Mouse (Mus musculus) mature B cell (primary cell): ENCODE data around the gene Cnnm4.

Experiments used
- in situ Hi-C: fragments of 300-500 bp; cut with MboI; formaldehyde crosslinking; loops from 2 replicates; pipeline ENCODE4 v1.14.3; 2019

Gene Cnnm4

GRCm38 (mm10) chr1:36471181-36472105 lies at the start of gene Cnnm4:
Cnnm4 (plus strand) TSS chr1:36471620.
- in situ Hi-C loops: no loop called here

GRCm38 (mm10) chr1:36429511-36429910 lies 41.9 kb upstream of the Cnnm4 start:
- in situ Hi-C loops: no loop called here

GRCm38 (mm10) chr1:36432999-36433398 lies 38.4 kb upstream of the Cnnm4 start:
- in situ Hi-C loops: no loop called here

GRCm38 (mm10) chr1:36433616-36434015 lies 37.8 kb upstream of the Cnnm4 start:
- in situ Hi-C loops: no loop called here

GRCm38 (mm10) chr1:36435071-36435470 lies 36.3 kb upstream of the Cnnm4 start:
- in situ Hi-C loops: no loop called here

GRCm38 (mm10) chr1:36436515-36436914 lies 34.9 kb upstream of the Cnnm4 start:
- in situ Hi-C loops: no loop called here

- in situ Hi-C loops: no loop called here
Observed at GRCm38 (mm10) chr1:36437223-36437622, 34.2 kb upstream of the Cnnm4 start.

GRCm38 (mm10) chr1:36441101-36441500 lies 30.3 kb upstream of the Cnnm4 start:
- in situ Hi-C loops: no loop called here

GRCm38 (mm10) chr1:36444471-36445464 lies 26.7 kb upstream of the Cnnm4 start, which contains the start of gene Lman2l:
Lman2l (minus strand) TSS chr1:36445271.
- in situ Hi-C loops: no loop called here

- in situ Hi-C loops: no loop called here
Observed at GRCm38 (mm10) chr1:36445508-36445907, 25.9 kb upstream of the Cnnm4 start.

- in situ Hi-C loops: no loop called here
Observed at GRCm38 (mm10) chr1:36446106-36446824, 25.2 kb upstream of the Cnnm4 start.

- in situ Hi-C loops: no loop called here
Observed at GRCm38 (mm10) chr1:36446841-36447240, 24.6 kb upstream of the Cnnm4 start.

GRCm38 (mm10) chr1:36454055-36454815 lies 17.2 kb upstream of the Cnnm4 start:
- in situ Hi-C loops: no loop called here

GRCm38 (mm10) chr1:36457388-36458014 lies 13.9 kb upstream of the Cnnm4 start:
- in situ Hi-C loops: no loop called here

- in situ Hi-C loops: no loop called here
Observed at GRCm38 (mm10) chr1:36458169-36458568, 13.3 kb upstream of the Cnnm4 start.

GRCm38 (mm10) chr1:36461829-36462228 lies 9.6 kb upstream of the Cnnm4 start:
- in situ Hi-C loops: no loop called here

GRCm38 (mm10) chr1:36465641-36466160 lies 5.7 kb upstream of the Cnnm4 start:
- in situ Hi-C loops: no loop called here

- in situ Hi-C loops: no loop called here
Observed at GRCm38 (mm10) chr1:36467446-36467845, 4.0 kb upstream of the Cnnm4 start.

GRCm38 (mm10) chr1:36469811-36470444 lies 1.5 kb upstream of the Cnnm4 start:
- in situ Hi-C loops: no loop called here

GRCm38 (mm10) chr1:36472106-36472440 lies 653 bp downstream of the Cnnm4 start:
- in situ Hi-C loops: no loop called here
